Mouse (Mus musculus): ENCODE measurements around the gene H1f0.

H1f0 gene

DNA sequence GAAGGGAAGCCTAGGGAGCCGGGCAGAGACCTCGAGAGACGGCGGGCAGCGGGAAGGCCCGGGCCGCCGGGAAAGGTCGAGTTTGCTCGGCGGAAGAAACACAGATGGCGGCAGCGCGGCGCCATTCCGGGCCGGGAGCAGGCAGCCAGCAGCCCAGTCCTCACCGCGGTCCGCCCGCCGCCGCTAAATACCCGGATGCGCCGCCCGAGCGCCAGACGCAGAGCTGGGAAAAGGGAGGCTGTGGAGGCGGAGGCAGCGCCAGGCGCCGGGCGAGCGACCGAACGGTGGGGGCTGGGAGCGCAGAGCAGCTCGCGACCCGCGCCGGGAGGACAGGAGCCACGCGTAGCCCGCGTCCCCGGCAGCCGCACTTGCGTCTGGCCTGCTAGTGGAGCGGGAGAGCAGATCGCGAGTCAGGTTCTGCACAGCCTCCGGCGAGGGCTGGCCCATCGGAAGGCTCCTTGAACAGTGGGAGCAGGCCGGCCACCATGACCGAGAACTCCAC is at the start of gene H1f0:
Gene H1f0 (plus strand): TSS at position 214 of the 502 bp plus-strand sequence.
- DNase-seq (ENCODE audit: low read depth, low spot score) = peak; percentile 85

GRCm38 (mm10) chr15:78978875-78979274 is 49.4 kb upstream of the H1f0 start:
- peak; percentile 91 for DNase-seq (ENCODE audit: low read depth, low spot score)

- DNase-seq (ENCODE audit: low read depth, low spot score) = no peak
Measured at GRCm38 (mm10) chr15:78980084-78980483, 48.2 kb upstream of the H1f0 start.

DNA sequence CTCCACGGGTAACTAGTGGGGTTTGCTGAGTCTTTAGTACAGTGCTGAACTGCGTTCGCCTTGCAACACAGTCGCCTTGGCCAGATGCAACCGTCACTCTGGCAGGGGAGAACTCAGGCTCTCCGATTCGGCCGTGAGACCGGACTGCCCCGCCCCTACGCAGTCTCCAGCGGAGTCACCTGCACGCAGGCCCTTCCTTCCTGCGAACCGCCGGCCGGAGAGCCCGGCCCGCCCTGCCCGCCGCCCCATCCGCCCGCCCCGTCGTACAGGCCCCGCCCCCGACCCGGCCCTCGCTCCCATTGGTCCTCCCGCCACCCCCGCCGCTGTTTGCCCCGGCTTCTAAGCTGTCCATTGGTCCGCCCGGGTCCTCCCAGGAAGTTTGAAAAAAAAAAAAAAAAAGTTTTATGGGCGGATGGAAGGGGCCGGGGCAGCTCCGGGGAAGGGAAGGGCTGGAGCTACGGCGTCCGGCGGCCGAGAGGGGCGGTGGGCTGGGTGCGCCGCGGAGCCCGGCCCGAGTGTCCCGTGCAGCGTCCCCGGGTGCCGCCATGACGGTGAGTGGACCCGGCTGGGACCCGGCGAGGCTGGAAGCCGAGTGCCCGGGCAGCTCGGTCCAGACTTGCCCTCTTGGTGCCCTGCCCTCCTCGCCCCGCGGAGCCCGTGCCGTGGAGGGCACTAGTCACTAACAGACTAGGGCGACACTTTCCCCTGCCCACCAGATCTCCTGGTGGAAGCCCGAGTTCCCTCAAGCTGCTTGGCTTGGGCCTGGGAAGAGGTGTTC is 45.4 kb upstream of the H1f0 start:
- peak; percentile 92 for DNase-seq (ENCODE audit: low read depth, low spot score)

- peak; percentile 71 for DNase-seq (ENCODE audit: low read depth, low spot score)
Measured at GRCm38 (mm10) chr15:78983436-78984285, 44.6 kb upstream of the H1f0 start.

DNA sequence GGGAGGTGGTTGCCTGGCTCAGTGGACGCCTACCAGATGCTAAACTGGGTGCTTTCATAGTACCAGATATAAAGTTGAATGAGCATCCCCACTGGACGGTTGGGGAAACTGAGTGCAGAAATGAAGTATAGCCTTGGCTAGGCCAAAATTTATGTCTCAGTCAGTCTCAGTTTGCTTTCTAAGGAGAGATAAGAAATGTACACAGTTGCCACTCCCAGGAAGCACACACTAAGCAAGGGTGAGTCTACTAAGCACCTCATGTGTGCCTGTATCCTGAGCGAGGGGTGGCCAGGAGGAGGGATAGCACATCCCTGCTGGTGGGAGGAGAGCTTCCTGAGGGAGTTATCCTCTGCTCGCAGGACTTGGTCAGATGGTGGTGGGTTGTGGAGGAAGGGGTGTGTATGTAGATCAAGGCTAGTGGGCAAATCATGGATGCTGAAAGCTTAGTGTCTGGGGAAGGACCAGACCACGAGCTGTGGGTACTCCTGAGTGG is 43.9 kb upstream of the H1f0 start:
- DNase-seq (ENCODE audit: low read depth, low spot score) = no peak

GRCm38 (mm10) chr15:78986536-78987220 is 41.6 kb upstream of the H1f0 start:
- peak; percentile 93 for DNase-seq (ENCODE audit: low read depth, low spot score)

- peak; percentile 56 for DNase-seq (ENCODE audit: low read depth, low spot score)
Measured at GRCm38 (mm10) chr15:78988499-78988971, 39.7 kb upstream of the H1f0 start.

GRCm38 (mm10) chr15:78989152-78990092 is 38.8 kb upstream of the H1f0 start:
- peak; percentile 47 for DNase-seq (ENCODE audit: low read depth, low spot score)

DNA sequence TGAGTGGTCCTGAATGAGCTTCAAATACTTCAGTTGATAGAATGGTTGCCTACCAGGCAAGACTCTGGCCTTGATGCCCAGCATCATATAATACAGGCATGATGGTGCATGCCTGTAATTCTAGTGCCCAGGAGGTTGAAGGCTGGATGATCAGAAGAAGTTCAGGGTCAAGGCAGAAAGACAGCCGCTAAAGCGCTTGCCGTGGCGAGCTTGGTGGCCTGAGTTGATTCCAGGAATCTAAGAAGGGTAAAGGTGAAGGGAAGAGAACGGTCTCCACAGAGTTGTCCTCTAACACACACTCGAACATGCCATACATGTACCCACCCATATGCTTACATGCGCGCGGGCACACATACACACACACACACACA is 38.2 kb upstream of the H1f0 start:
- DNase-seq (ENCODE audit: low read depth, low spot score) = no peak

- DNase-seq (ENCODE audit: low read depth, low spot score) = no peak
Measured at GRCm38 (mm10) chr15:78990970-78991525, 37.2 kb upstream of the H1f0 start.

DNA sequence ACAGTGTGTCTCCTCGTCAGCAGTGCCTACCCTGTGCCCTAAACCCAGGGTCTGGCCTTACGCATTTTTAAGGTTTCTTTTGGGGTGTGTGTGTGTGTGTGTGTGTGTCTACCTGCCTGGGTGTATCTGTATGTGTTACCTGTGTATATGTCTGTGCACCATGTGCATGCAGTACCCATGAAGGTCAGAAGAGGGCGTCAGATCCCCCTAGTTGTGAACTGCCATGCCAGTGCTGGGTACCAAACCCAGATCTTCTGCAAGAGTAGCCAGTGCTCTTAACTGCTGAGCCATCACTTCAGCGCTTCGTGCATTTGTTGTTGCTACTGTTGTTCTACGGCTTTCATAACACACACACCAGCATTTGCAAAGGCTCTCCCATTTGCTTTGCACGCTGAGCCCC is 36.0 kb upstream of the H1f0 start:
- DNase-seq (ENCODE audit: low read depth, low spot score) = no peak

GRCm38 (mm10) chr15:78992925-78993324 is 35.3 kb upstream of the H1f0 start:
- no peak for DNase-seq (ENCODE audit: low read depth, low spot score)

GRCm38 (mm10) chr15:78995916-78996315 is 32.3 kb upstream of the H1f0 start:
- no peak for DNase-seq (ENCODE audit: low read depth, low spot score)

DNA sequence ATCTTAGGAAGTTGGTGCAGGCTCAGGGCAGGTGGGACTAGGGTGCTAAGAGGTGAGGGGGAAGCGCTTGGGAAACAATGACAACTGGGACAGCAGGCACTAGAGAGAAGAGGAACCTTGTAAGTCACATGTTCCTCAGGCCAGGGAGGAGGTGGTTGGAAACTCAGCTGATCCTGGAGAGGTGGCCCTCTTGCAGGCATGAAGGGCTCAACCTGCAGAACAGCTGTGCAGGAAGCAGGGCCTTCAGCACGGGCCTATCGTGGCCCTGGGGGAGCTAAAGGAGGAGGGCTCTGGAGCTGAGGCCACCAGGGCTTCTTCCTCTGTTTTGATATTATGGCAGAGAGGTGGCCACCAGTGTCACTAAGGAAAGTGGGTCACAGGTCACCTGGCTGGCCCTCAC is 31.6 kb upstream of the H1f0 start:
- DNase-seq (ENCODE audit: low read depth, low spot score) = no peak

DNA sequence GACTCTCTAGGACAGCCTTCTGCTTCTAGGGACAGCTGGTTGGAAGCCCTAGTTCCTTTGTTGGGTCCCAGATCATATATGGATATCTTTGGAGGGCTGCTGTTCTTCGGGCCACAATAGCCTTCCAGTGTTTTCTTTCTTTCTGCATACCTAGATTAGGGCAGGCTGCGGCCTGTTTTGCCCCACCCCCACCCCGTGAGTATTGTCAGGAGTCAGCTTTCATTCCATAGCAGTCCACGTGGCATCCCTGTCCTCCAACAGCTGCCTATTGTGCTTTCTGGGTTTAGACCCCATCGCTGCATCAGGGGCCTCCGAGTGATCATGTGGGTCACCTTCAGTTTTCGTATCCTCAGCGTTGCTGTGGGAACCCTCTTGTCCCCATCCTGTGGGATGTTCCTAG is 29.9 kb upstream of the H1f0 start:
- no peak for DNase-seq (ENCODE audit: low read depth, low spot score)

DNA sequence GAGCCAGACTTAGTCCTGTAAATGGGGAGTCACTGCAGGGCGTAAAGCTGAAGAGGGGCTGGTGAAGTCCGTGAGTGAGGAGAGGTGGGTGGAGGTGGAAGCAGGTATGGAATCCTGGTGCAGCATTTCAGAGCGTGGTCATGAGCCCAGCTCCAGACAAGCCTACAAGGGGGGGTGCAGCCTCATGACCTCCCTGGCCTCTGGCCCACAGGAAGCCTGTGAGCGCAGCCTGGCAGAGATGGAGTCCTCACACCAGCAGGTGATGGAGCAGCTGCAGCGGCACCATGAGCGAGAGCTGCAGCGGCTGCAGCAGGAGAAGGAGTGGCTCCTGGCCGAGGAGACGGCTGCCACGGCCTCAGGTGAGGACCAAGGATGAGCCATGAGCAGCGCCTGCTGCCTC is 28.7 kb upstream of the H1f0 start:
- no peak for DNase-seq (ENCODE audit: low read depth, low spot score)

GRCm38 (mm10) chr15:79000357-79000791 is 27.9 kb upstream of the H1f0 start:
- DNase-seq (ENCODE audit: low read depth, low spot score) = no peak

- DNase-seq (ENCODE audit: low read depth, low spot score) = no peak
Measured at GRCm38 (mm10) chr15:79001559-79001958, 26.7 kb upstream of the H1f0 start.

- DNase-seq (ENCODE audit: low read depth, low spot score) = no peak
Measured at GRCm38 (mm10) chr15:79002036-79002435, 26.2 kb upstream of the H1f0 start.

Data from skeletal muscle tissue, adult 2 months (tissue).